Mouse (Mus musculus) heart, postnatal 0 days (tissue): ENCODE measurements around the gene Pum3.

Experiments used
- CTCF ChIP-seq: IDR thresholded peaks from 2 replicates; pipeline ENCODE4 v1.5.1; 2016; ENCODE audit warnings: antibody characterized with exemption, control low read depth, low read depth
- EP300 ChIP-seq: IDR thresholded peaks from 2 replicates; pipeline ENCODE4 v1.6.1; 2016; ENCODE audit warnings: antibody characterized with exemption, low read depth

- TF ChIP-seq CTCF: peak; percentile 66
- TF ChIP-seq EP300: no peak
Observed at GRCm38 (mm10) chr19:27447515-27447914, 17.9 kb upstream of the Pum3 start.
